Mouse (Mus musculus) stomach, adult 2 months (tissue): ENCODE data around the gene Crisp3. TPM values are rescaled to one million over a fixed set of nuclear protein-coding genes. Genes with fewer than 3 reads are reported as not detected.

ENCODE experiments used
- polyA plus RNA-seq: library from polyadenylated mRNA; depleted of rRNA; stranded (reverse); fragments of >200 nt; gene quantifications from 2 replicates; pipeline ENCODE4 v1.2.3, GENCODE M21; 2012; rRNA removed

The Crisp3 gene
- not detected in 2 replicates for polyA plus RNA-seq

GRCm38 (mm10) chr17:40242135-40242534 lies at the start of gene Crisp3:
Gene Crisp3, minus strand, starts transcription at chr17:40242288.

GRCm38 (mm10) chr17:40208540-40208939 lies 33.5 kb downstream of the Crisp3 start, which contains the start of gene Pgk2:
Gene Pgk2, minus strand, starts transcription at chr17:40208640.

Other genes starting within 250 kb of the Crisp3 start
- gene AC192777.2, start 146.8 kb downstream of the Crisp3 start, polyA plus RNA-seq, result not detected in 2 replicates
- gene Pgk2, start 33.6 kb downstream of the Crisp3 start, polyA plus RNA-seq, result not detected in 2 replicates
- gene Crisp1, start 76.9 kb upstream of the Crisp3 start, polyA plus RNA-seq, result 0.13 and 1.2 TPM in 2 replicates